Mouse (Mus musculus): Measurements from ENCODE around the gene Klhl8. TPM values are rescaled to one million over a fixed set of nuclear protein-coding genes. Genes with fewer than 3 reads are reported as not detected.
"Not testable (repeated sequence)": the region's sequence is repeated elsewhere in the genome, so short reads cannot be mapped to it uniquely, and the experiment has no call there.

Gene Klhl8
- total RNA-seq (2021): 10 to 100 TPM; 13.0 to 13.9 TPM
- long read RNA-seq, experiment 1, transcript Klhl8-201 (10 exons, 3,193 nt): major isoform, 31 of 58 reads
- long read RNA-seq, experiment 1, partial matches to known transcripts: 5 of 58 reads
- long read RNA-seq, experiment 1, other reads (novel, unspliced or antisense): 22 of 58 reads
- long read RNA-seq, experiment 2, transcript Klhl8-201 (10 exons, 3,193 nt): major isoform, 25 of 51 reads
- long read RNA-seq, experiment 2, partial matches to known transcripts: 0 of 51 reads
- long read RNA-seq, experiment 2, other reads (novel, unspliced or antisense): 26 of 51 reads

DNA sequence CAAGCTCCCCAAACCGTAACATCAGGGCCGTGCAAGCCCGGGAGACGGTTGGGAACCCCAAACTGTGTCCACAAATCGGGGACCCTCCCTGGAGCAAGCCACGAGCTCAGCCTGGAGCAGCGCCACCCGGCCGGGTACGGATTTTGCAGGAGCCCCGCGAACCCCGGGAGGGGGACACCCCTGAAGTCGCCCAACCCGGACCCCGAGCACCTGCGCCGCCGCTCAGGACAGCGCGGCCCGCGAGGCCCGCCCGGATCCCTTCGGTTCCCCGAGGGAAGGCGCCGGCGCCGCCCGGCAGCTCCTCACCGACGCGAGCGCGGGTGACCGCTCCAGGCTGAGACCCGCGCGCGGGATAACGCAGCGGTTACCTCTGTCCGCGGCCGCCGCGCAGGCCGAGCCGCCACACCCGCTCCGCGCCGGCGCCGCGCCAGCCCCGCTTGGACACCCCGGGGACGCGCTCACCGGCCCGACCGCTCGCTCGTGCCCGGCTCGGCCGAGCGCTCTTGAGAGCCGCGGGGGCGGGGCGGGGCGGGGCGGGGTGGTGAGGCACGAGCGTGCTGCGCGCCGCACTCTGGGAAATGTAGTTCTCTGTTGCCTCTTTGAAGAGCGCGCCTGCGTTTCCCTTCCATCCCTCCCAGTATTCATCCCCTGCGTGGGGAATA, at the start of gene Klhl8:
Gene Klhl8 (minus strand): TSS at position 512 of the 662 bp plus-strand sequence.
- intact Hi-C loops (cut with DNase I): loop anchor here (5.0 kb wide), 1 partner anchor 54 kb away; no protein-coding TSS in a partner anchor
- peak; percentile 90 to 93 for DNase-seq

DNA sequence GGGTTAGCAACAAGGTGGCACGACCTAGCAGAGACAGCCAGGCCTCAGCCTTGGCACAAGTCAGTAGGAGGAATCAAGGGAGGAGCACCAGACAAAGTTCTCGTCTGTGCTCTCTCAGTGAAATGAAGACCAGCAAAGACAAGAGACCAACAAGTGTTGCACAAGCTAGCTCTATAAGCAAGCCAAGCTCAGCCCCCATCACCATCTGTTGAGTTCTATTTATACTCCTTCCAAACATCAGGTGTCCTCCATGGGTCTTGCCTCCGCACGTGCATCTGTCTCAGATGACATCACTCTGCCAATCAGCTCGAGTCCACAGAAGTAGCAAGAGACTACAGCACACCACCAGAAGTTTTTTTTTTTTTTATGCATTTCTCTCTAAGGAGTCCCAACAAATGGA, 43.6 kb upstream of the Klhl8 start:
- intact Hi-C loops (cut with DNase I): no loop called here
- no peak for DNase-seq

DNA sequence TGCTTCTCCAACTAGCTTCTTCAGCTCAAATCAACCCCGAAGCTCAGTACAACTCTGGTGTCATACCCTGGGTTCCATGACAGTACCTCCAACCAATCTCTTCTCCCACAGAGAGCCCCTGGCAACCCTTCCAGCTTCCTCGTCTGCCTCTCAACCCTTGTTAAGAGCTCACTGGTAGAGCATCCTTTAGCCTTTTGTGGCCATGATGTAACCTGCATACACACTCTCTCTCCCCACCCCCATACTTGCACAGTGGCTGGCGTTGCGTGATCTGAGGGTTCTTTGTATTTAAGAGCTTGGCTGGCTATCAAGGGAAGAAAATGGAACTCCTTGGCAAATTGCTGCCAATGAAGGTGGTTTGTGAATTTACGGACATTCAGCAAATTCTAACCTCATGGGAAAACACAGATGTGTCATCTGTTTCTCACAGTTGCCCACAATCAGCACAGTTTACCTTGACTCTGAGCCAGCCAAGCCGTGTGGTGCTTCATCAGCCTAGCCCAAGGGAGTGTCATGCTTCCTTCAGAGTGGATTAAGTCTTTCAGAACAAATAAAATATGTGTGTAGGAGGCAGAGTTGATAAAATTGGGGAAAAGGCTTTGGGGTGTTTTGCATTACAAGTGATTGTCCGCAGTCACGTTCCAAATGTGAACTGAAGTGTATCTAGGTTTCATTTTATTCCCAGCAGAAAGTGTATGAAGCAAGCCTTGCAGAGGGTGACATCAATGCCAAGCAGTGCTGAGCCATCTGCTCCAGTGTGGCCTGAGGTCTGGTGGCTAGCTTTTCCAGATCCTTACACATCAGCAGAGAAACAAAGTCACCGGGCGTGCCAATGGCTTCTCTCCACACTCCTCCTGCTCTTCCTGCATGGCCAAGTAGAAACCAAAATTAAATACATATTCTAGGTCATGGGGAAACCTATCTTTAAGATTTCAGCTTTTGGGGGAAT, 42.4 kb upstream of the Klhl8 start:
- intact Hi-C loops (cut with DNase I): no loop called here
- DNase-seq: peak in 1 of 2 experiments; percentile 14

- intact Hi-C loops (cut with DNase I); DNase-seq: not testable (repeated sequence)
Measured at GRCm38 (mm10) chr5:103950138-103950537, 39.1 kb upstream of the Klhl8 start.

DNA sequence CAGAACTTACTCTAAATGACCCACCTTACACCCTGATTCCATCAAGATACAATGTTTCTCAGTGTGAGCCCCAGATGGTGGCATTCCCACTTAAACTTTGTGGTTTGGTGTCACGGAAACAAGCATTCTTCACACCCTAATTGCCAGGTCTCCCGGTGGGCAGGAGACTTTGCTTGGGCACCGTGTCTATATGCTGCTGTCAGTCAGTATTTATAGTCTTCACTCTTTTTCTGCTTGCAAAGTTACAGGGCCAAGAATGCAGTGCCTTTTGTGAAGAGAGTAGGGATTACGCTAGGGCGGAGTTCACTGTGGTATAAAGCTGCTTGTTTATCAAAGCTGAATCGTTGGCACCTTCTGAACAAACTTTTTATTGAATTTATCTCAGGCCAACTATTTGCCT, 32.1 kb upstream of the Klhl8 start:
- intact Hi-C loops (cut with DNase I): no loop called here
- DNase-seq: no peak

DNA sequence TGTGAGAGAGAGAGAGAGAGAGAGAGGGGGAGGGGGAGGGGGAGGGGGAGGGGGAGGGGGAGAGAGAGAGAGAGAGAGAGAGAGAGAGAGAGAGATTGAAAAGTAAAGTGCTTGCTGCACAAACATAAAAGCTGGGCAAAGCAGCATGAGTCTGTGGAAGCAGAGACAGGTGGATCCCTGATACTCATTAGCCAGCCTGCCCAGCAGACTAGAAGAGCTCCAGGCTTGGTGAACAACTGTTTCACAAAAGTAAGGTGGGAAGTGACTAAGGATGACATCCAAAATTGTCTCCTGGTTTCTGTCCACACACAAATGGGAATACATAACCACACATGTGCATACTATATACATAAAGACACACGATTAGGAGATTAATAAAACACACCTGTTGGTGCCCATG, 28.8 kb upstream of the Klhl8 start:
- intact Hi-C loops (cut with DNase I): no loop called here
- DNase-seq: no peak

GRCm38 (mm10) chr5:103939350-103939652, 28.2 kb upstream of the Klhl8 start:
- intact Hi-C loops (cut with DNase I): no loop called here

DNA sequence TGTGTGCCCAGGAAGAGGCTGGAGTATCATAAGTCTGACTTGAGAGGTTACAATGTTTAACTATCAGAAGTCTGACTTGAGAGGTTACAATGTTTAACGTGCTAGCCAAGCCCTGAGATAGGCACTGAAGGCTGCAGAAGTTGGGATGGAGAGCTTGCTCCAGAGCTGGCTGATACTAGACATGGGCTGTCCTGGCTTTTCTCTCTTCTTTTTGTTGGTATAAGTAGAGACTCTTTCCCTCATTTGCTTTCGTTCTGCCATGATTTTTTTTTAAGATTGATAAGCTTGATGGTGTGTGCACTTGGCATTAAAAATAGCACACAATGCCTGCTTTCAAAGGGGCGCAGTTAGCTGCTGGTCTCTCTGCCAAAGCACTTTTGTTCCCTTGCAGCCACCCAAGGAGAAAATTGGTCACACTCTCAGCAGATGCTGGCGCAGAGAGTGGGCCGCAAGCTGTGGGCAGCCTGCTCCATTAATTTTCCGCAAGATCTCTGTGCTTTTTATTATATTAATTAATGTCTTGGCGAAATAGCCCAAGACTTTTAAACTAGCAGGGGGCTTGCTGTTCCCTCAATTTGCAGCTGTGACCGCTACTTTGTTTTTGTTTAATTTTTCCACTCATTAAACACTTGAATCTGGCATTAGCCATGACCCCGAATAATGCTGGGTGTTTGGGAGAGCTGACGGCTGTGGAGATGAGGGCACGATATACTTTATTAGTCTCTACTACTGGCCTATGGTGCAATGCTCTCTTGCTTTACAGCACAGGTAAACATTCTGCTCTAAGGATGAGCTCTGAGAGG, 27.7 kb upstream of the Klhl8 start:
- intact Hi-C loops (cut with DNase I): no loop called here

More at GRCm38 (mm10) chr5:103939350-103939652, 28.2 kb upstream of the Klhl8 start:
- DNase-seq: no peak

GRCm38 (mm10) chr5:103936906-103937589, 26.0 kb upstream of the Klhl8 start:
- peak; percentile 23 to 24 for DNase-seq
- intact Hi-C loops (cut with DNase I): no loop called here

More for the DNA sequence above, 27.7 kb upstream of the Klhl8 start:
- DNase-seq: no peak

DNA sequence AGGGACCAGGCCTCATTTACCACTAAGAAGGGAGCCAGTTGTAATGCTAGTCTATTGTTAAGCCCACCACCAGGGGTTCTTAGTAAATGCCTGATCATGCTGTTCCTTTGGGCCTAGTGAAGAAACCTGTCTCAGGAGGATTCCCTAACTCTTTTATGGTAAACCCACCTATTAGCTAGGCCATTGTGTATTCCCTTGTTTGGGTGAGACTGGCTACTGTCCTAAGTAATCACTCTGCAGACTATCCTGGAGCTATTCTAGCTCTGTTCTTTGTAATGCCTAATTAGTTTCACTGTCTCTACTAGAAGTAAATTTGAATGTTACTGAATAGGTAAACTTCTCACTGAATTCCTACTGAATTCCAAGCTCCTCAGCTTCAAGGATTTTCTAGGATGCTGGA, 20.9 kb upstream of the Klhl8 start:
- intact Hi-C loops (cut with DNase I); DNase-seq: not testable (repeated sequence)

GRCm38 (mm10) chr5:103930511-103930910, 19.5 kb upstream of the Klhl8 start:
- no peak for DNase-seq
- intact Hi-C loops (cut with DNase I): no loop called here

- no peak for DNase-seq
- intact Hi-C loops (cut with DNase I): loop anchor here (5.0 kb wide), 1 partner anchor 246 kb away; no protein-coding TSS in a partner anchor
Measured at GRCm38 (mm10) chr5:103928196-103928550, 17.1 kb upstream of the Klhl8 start.

- intact Hi-C loops (cut with DNase I): loop anchor here (1.0 to 5.0 kb wide), 2 partner anchors 71 to 245 kb away; no protein-coding TSS in a partner anchor
- peak; percentile 91 to 97 for DNase-seq
Measured at GRCm38 (mm10) chr5:103927429-103928195, 16.6 kb upstream of the Klhl8 start.

DNA sequence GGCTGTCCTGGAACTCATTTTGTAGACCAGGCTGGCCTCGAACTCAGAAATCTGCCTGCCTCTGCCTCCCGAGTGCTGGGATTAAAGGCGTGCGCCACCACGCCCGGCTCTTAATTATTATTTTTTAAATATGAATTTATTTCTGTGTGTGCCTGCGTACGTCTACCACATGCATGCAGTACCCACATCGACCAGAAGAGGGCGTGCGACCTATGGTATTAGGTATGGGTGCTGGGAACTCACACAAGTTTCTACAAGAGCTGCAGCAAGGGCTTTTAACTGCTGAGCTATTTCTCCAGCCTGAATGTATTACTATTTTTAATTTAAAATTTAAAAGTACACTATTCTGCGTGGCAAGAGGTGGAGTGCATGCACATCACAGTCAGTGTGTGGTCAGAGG, 15.3 kb upstream of the Klhl8 start:
- DNase-seq: no peak
- intact Hi-C loops (cut with DNase I): loop anchor here (5.0 kb wide), 1 partner anchor 244 kb away; no protein-coding TSS in a partner anchor

DNA sequence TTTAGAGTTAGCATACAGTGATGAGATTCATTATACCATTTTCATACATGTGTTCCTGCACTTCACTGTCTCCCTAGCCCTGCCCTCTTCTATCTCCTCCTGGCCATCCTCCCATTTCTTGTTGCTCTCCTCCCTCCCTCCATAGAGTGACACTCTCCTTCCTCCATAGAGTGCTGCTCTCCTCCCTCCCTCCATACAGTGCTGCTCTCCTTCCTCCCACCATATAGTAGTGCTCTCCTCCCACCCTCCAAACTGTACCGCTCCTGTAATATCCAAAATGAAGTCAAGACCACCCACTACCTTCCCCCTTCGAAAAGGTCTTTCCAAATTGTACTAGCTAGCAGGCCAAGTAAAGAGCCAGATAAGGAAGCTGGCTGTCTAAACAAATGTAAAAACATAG, 12.7 kb upstream of the Klhl8 start:
- intact Hi-C loops (cut with DNase I): no loop called here
- DNase-seq: no peak

- peak; percentile 22 to 35 for DNase-seq
- intact Hi-C loops (cut with DNase I): no loop called here
Measured at GRCm38 (mm10) chr5:103923101-103923500, 12.0 kb upstream of the Klhl8 start.

DNA sequence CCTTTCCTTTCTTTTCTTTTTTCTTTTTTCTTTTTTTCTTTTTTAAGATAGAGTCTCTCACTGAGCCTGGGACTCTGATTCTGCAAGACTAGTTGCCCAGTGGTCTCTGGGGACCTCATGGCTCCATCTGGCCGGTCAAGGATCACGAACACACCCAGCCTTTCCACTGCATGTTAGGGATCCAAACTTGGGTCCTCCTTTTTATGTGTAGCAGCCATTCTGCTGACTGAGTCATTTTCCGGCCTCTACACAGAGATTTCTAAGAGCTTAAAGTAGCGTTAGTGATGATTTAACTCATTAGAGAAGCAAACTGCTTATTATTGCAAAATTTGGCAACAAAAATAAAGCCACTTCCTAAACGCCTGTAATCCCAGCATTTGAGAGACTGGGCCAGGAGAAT, 11.4 kb upstream of the Klhl8 start:
- DNase-seq: peak; percentile 18 to 21
- intact Hi-C loops (cut with DNase I): no loop called here

DNA sequence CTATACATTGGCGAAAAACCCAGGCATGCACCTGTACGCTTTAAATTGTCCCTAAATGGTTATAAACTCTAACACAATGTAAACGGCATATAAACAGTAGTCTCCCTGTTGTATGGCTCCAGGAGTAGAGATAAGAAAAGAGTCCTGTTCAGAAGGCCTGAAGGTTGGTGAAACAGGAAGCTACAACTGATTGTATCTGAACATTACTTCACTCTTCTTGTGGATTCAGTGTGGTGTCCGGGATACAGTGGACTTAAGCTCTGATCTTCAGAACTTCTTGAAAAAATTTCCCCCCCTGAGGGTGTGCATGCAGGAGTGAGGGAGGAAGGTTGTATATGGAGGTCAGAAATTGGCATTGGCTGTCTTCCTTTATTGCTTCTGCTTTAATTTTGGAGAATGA, 8.4 kb upstream of the Klhl8 start:
- intact Hi-C loops (cut with DNase I): no loop called here
- DNase-seq: no peak

GRCm38 (mm10) chr5:103918233-103918632, 7.2 kb upstream of the Klhl8 start:
- no peak for DNase-seq
- intact Hi-C loops (cut with DNase I): no loop called here
